Mouse (Mus musculus) liver, postnatal 0 days (tissue): ENCODE measurements around the gene Sap30l. TPM values are rescaled to one million over a fixed set of nuclear protein-coding genes. Genes with fewer than 3 reads are reported as not detected.
A peak's percentile ranks its signal among the peaks of the same experiment; 100 is the strongest.

ENCODE experiments used
- ATAC-seq: fragments of 200-750 bp; cut with Nextera tagmentation; 2 replicates; pipeline ENCODE4 v1.8.0; 2017; ENCODE audit warnings: mild to moderate bottlenecking, moderate library complexity
- DNase-seq: peaks from one replicate; pipeline ENCODE4 v3.0.0-alpha.2; 2016
- H3K27ac ChIP-seq: fragments of 300-500 bp; sonication (generic); 2 replicates; pipeline ENCODE4 v1.5.1; 2014; ENCODE audit warnings: antibody characterized with exemption, moderate library complexity, mild to moderate bottlenecking, low read depth
- H3K27me3 ChIP-seq: fragments of 300-500 bp; sonication (generic); 2 replicates; pipeline ENCODE4 v1.6.1; 2014; ENCODE audit warnings: low read length, control low read depth, mixed read lengths; ENCODE audit not compliant: insufficient read depth
- H3K36me3 ChIP-seq: fragments of 300-500 bp; sonication (generic); replicated peaks from 2 replicates; pipeline ENCODE4 v1.6.1; 2014; ENCODE audit warnings: mild to moderate bottlenecking, control low read depth, low read length, moderate library complexity, mixed read lengths; ENCODE audit not compliant: insufficient read depth
- H3K4me1 ChIP-seq: fragments of 300-500 bp; sonication (generic); 2 replicates; pipeline ENCODE4 v1.6.1; 2014; ENCODE audit warnings: antibody characterized with exemption, mild to moderate bottlenecking, control low read depth; ENCODE audit not compliant: insufficient read depth
- H3K4me2 ChIP-seq: fragments of 300-500 bp; sonication (generic); 2 replicates; pipeline ENCODE4 v1.6.1; 2014; ENCODE audit warnings: low read depth, mild to moderate bottlenecking, low read length, moderate library complexity, mixed read lengths
- H3K4me3 ChIP-seq: fragments of 300-500 bp; sonication (generic); 2 replicates; pipeline ENCODE4 v1.5.1; 2014; ENCODE audit warnings: low read depth, low read length
- H3K9ac ChIP-seq: fragments of 300-500 bp; sonication (generic); replicated peaks from 2 replicates; pipeline ENCODE4 v1.6.1; 2014; ENCODE audit warnings: mild to moderate bottlenecking, moderate library complexity
- H3K9me3 ChIP-seq: fragments of 300-500 bp; sonication (generic); 2 replicates; pipeline ENCODE4 v1.6.1; 2016; ENCODE audit warnings: mild to moderate bottlenecking, control low read depth, low read length, mixed read lengths
- CTCF ChIP-seq: sonication (generic); IDR thresholded peaks from 2 replicates; pipeline ENCODE4 v1.5.1; 2016; ENCODE audit warnings: antibody characterized with exemption, low read depth
- EP300 ChIP-seq: IDR thresholded peaks from 2 replicates; pipeline ENCODE4 v1.6.1; 2016; ENCODE audit warnings: antibody characterized with exemption, low read depth, mild to moderate bottlenecking
- WGBS: fragments of 180-500 bp; shearing (Covaris S2); extraction: QIAGEN DNeasy Blood & Tissue Kit; methylation state at CpG from one replicate; pipeline ENCODE4 v1.1.7; 2014; ENCODE audit not compliant: insufficient replicate concordance; 5-methylcytosine and 5-hydroxymethylcytosine counted together
- polyA plus RNA-seq: library from polyadenylated mRNA; unstranded; fragments of >200 nt; fragmentation: Nextera tagmentation; extraction: Ambion mirVana; gene quantifications from 2 replicates; pipeline ENCODE4 v1.2.1, GENCODE M21; 2015

The Sap30l gene
- polyA plus RNA-seq, 1 experiment from 2014 or later, result 5.8 TPM

DNA sequence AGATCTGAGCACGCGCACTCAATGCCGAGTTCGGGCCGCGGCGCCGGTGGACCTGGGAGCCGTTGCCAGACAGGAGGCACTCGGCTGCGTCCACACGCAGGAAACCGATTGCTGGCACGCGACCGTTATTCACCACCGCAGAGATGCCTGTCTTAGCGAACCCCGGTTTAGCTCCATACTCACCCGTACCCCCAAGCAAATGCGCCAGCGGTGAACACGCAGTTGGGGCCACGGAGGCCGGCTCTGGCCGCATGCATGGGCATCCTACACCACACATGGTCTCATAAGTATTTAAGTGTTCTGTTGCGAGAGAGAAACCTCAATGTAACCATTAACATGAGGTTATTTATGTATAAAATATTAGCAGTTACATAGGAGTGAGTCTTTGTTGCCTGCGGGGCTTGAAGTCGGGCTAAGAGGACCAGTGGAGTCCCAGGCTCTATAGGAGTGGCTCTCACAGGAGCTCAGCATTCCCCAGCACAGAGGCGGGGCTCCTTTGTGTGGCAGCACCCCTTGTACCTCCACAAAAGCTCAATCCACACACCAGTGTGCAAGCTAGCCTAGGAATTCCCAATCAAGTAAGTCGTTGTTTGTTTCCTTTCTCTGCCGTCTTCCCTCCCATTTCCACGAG is 26.6 kb downstream of the Sap30l start:
- Histone ChIP-seq H3K9ac (no peak overlapping the region), H3K27ac (no peak overlapping the region), H3K9me3 (no peaks in the 10 kb centered on the region), H3K27me3 (peaks cover 69% of the 10 kb centered on the region), H3K4me2 (peak overlapping the region; percentile 61), H3K4me3 (peak overlapping the region; percentile 26; the same call in 1 of the 2 replicates), H3K36me3 (no peaks in the 10 kb centered on the region), H3K4me1 (peaks cover 7% of the 10 kb centered on the region)
- WGBS, result 3% methylated on average over 33 of the region's 33 CpGs
- TF ChIP-seq CTCF (no peak), EP300 (no peak)
- DNase-seq, result no peak
- no peak for ATAC-seq

DNA sequence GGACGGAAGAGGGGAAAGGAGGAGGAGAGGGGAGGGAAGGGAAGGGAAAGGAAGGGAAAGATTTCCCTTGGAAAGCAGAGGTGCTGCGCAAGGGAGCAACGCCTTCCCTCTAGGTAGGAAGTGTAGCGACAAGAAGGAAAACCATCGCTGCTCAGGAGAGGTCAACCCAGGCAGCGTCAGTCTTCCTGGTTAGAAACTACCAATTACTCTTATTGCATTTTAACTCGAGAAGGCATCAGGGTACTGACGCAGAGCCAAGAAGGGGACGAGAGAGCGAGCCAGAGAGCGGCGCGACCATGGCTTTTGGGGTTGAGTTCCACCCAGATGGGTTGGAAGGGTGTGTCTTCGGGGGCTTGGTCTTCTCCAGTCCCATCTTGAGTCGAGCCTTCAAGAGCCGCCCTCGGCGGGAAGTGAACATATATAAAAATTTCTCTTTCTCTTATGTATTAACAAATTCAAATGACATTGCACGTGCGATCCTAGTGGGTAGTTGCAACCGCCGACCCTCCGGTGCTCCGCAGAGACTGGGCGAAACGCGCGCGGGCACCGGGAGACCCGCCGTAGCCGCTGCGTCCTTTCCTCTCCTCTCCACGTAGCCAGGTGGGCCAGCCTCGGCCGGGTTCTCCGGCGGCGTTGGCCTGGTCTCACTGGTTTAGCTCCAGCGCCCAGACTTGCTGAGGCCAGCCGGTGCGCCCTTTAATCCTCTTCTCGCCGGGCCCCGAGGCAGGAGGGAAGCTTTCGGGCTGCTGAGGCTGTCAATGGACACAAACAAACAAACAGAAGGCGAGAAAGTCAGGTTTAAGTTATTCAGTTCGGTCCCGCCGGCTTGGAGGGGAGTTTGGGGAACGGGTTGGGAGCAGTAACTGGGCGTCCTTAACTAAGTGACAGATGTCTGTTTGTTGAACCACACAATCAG is 27.8 kb downstream of the Sap30l start:
- Histone ChIP-seq H3K4me2 (no peak overlapping the region), H3K27ac (no peak overlapping the region), H3K9me3 (no peaks in the 10 kb centered on the region), H3K9ac (no peak overlapping the region), H3K4me3 (no peak overlapping the region), H3K4me1 (peaks cover 7% of the 10 kb centered on the region), H3K27me3 (peaks cover 81% of the 10 kb centered on the region), H3K36me3 (no peaks in the 10 kb centered on the region)
- DNase-seq (no peak), ATAC-seq (no peak)
- WGBS, result 5% methylated on average over 52 of the region's 53 CpGs
- TF ChIP-seq CTCF (no peak), EP300 (no peak)

DNA sequence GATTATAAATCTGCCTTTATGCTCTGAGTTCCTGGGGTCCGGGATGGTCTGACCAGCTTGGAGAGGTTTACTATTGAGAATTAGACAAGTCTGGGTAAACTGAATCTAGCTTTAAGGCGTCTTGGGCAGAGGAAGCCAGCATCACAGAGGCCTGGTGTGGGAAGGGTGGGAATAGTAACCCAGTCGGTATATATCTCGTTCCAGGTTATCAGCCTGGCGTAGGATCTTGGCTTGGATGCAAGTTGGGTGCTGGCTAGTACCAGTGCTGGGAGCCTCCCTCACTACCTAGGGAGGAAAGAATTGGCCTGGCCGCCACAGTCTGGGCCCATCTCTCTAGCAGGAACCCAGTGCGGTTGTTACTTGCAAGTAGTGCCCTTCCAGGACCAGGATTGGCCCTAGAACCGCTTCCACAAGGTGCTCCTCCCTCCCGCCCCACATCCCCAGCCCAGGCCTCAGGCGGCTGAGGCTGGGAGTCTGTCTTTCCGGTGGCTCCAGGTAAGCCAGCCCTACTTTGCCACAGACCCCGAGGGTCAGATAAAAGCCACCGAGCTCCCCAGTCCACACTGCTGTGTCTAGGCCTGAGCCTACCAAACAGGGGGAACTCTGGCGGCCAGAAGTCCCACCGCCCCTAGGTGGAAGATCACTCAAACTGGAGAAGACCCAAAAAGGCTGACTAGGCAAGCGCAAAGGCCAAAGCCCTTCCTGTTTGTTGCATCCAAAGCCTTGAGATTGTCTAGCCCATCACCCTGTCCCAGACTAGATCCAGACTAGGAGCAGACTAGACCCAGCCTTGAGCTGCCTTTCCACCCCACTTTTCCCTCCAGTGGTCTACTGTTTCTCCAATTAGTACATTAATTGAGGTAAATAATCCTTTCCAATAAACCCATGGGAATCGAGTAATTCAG is 28.7 kb downstream of the Sap30l start:
- peaks cover 7% of the 10 kb centered on the region for H3K4me1 ChIP-seq
- H3K4me3 ChIP-seq, result no peak overlapping the region
- no peak for DNase-seq
- H3K27me3 ChIP-seq, result peaks cover 88% of the 10 kb centered on the region
- no peak overlapping the region for H3K9ac ChIP-seq
- WGBS, result 29% methylated on average over 17 of the region's 17 CpGs
- no peaks in the 10 kb centered on the region for H3K9me3 ChIP-seq
- no peak for TF ChIP-seq CTCF
- TF ChIP-seq EP300, result no peak
- ATAC-seq, result no peak
- no peak overlapping the region for H3K4me2 ChIP-seq
- no peaks in the 10 kb centered on the region for H3K36me3 ChIP-seq
- no peak overlapping the region for H3K27ac ChIP-seq

DNA sequence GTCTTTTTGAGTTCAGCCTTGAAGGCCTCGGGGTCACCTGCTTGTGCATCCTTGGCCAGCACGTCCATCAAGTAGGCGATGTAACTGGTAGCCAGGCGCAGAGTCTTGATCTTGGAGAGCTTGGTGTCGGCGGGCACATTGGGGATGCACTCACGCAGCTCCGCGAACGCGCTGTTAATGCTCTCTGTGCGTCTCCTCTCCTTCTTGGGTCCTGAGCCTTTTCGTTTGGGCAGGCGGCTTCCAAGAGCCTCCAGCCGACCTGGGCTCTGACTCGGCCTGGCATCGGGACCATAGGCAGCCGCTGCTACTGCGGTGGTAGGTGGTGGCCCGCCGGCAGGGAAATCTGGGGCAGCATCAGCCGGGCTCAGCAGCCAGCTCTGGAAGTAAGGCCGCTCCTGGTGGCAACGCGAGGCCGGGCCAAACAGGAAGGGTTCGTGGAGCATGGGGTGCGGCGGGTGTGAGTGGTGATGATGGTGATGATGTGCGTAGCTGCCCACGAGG is 29.9 kb downstream of the Sap30l start:
- H3K9me3 ChIP-seq, result no peaks in the 10 kb centered on the region
- no peaks in the 10 kb centered on the region for H3K36me3 ChIP-seq
- ATAC-seq (no peak), DNase-seq (no peak)
- no peak overlapping the region for H3K9ac ChIP-seq
- no peak overlapping the region for H3K4me2 ChIP-seq
- H3K4me1 ChIP-seq, result peaks cover 7% of the 10 kb centered on the region
- no peak overlapping the region for H3K27ac ChIP-seq
- 9% methylated on average over 30 of the region's 31 CpGs for WGBS
- no peak for TF ChIP-seq CTCF
- TF ChIP-seq EP300, result no peak
- H3K27me3 ChIP-seq, result peaks cover 97% of the 10 kb centered on the region
- no peak overlapping the region for H3K4me3 ChIP-seq

DNA sequence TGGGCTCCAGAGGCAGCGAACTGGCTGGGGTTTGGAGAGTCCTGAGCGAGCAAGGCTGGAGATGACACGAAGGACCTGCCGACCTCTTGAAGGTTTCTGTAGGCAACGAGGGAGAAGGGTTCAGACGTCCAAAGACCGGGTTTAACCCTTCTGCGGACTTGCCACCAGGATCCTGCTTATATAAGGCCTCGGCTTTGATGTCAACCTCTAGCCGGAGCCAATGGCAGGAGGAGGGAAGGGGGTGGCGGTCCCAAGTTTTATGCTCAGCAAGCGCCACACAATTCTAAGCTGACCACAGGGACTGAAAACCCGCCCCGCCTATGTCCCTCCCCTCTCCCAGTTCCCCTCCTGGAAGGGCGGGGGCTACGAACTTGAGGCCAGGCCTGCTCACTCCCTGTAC is 30.4 kb downstream of the Sap30l start:
- Histone ChIP-seq H3K27ac (no peak overlapping the region), H3K36me3 (no peaks in the 10 kb centered on the region), H3K9me3 (no peaks in the 10 kb centered on the region), H3K4me3 (no peak overlapping the region), H3K27me3 (peaks cover 98% of the 10 kb centered on the region), H3K4me1 (peaks cover 7% of the 10 kb centered on the region), H3K9ac (no peak overlapping the region), H3K4me2 (no peak overlapping the region)
- ATAC-seq, result no peak
- TF ChIP-seq EP300 (no peak), CTCF (no peak)
- 14% methylated on average over 16 of the region's 16 CpGs for WGBS
- DNase-seq, result no peak
